Mouse (Mus musculus): ENCODE measurements around the gene Zkscan6. TPM values are rescaled to one million over a fixed set of nuclear protein-coding genes. Genes with fewer than 3 reads are reported as not detected.
A peak's percentile ranks its signal among the peaks of the same experiment; 100 is the strongest.

The Zkscan6 gene
- total RNA-seq, 2 experiments from 2014 or later = 3.4 TPM

- intact Hi-C loops (cut with DNase I; ENCODE audit: low total_unique reads) = no loop called here
- peak; percentile 12 for DNase-seq
Measured at GRCm38 (mm10) chr11:65806321-65806904, 562 bp upstream of the Zkscan6 start.

- intact Hi-C loops (cut with DNase I; ENCODE audit: low total_unique reads) = no loop called here
- no peak for DNase-seq
Measured at GRCm38 (mm10) chr11:65807601-65808000, 626 bp downstream of the Zkscan6 start.

- intact Hi-C loops (cut with DNase I; ENCODE audit: low total_unique reads) = no loop called here
- no peak for DNase-seq
Measured at GRCm38 (mm10) chr11:65812088-65812487, 5.1 kb downstream of the Zkscan6 start.

GRCm38 (mm10) chr11:65814381-65814780 lies 7.4 kb downstream of the Zkscan6 start:
- intact Hi-C loops (cut with DNase I; ENCODE audit: low total_unique reads) = no loop called here
- DNase-seq = no peak

GRCm38 (mm10) chr11:65816237-65816636 lies 9.3 kb downstream of the Zkscan6 start:
- intact Hi-C loops (cut with DNase I; ENCODE audit: low total_unique reads) = no loop called here
- no peak for DNase-seq

- intact Hi-C loops (cut with DNase I; ENCODE audit: low total_unique reads) = no loop called here
- DNase-seq = no peak
Measured at GRCm38 (mm10) chr11:65818193-65818592, 11.2 kb downstream of the Zkscan6 start.

- intact Hi-C loops (cut with DNase I; ENCODE audit: low total_unique reads) = loop anchor here (10.0 kb wide), 1 partner anchor 305 kb away; no protein-coding TSS in a partner anchor
- no peak for DNase-seq
Measured at GRCm38 (mm10) chr11:65820280-65820679, 13.3 kb downstream of the Zkscan6 start.

- peak; percentile 64 for DNase-seq
- intact Hi-C loops (cut with DNase I; ENCODE audit: low total_unique reads) = loop anchor here (10.0 kb wide), 1 partner anchor 304 kb away; no protein-coding TSS in a partner anchor
Measured at GRCm38 (mm10) chr11:65820877-65821276, 13.9 kb downstream of the Zkscan6 start.

GRCm38 (mm10) chr11:65824556-65824955 lies 17.6 kb downstream of the Zkscan6 start:
- DNase-seq = no peak
- intact Hi-C loops (cut with DNase I; ENCODE audit: low total_unique reads) = loop anchor here (10.0 kb wide), 1 partner anchor 300 kb away; no protein-coding TSS in a partner anchor

- intact Hi-C loops (cut with DNase I; ENCODE audit: low total_unique reads) = no loop called here
Measured at GRCm38 (mm10) chr11:65838999-65839398, 32.0 kb downstream of the Zkscan6 start.

GRCm38 (mm10) chr11:65846446-65846845 lies 39.5 kb downstream of the Zkscan6 start:
- intact Hi-C loops (cut with DNase I; ENCODE audit: low total_unique reads) = no loop called here
- no peak for DNase-seq

More at GRCm38 (mm10) chr11:65838999-65839398, 32.0 kb downstream of the Zkscan6 start:
- peak; percentile 11 for DNase-seq

- peak; percentile 14 for DNase-seq
- intact Hi-C loops (cut with DNase I; ENCODE audit: low total_unique reads) = no loop called here
Measured at GRCm38 (mm10) chr11:65852066-65852465, 45.1 kb downstream of the Zkscan6 start.

- intact Hi-C loops (cut with DNase I; ENCODE audit: low total_unique reads) = no loop called here
- DNase-seq = no peak
Measured at GRCm38 (mm10) chr11:65861476-65861875, 54.5 kb downstream of the Zkscan6 start.

GRCm38 (mm10) chr11:65877146-65877775 lies 70.3 kb downstream of the Zkscan6 start:
- DNase-seq = no peak
- intact Hi-C loops (cut with DNase I; ENCODE audit: low total_unique reads) = no loop called here

Other genes starting within 250 kb of the Zkscan6 start
- gene Map2k4, start 18.9 kb upstream of the Zkscan6 start, total RNA-seq (2021) = 10 to 100 TPM; 54.9 to 56.0 TPM